In genomic region chr6:52802181-52802580, GRCm38 (mm10) we compare ENCODE assay signal across 9 mouse cellular contexts.
DNase-seq lines count a peak whose midpoint lies in the region; ATAC-seq lines count a peak whose summit lies in the region.
"Had no signal": no experiment of that assay in that cellular context is flagged by ENCODE, and none has a peak within 500 bp of the region (broad histone marks: within the 10 kb centered on the region; RNA-seq: fewer than 3 reads in every experiment).

No protein-coding gene starts in this region.

- H3K9ac ChIP-seq in heart, embryonic 16.5 days (ENCODE audit: low read length) = no peak overlapping the region; the same call in 1 of the 2 replicates
- H3K9ac ChIP-seq in forebrain, embryonic 11.5 days (ENCODE audit: low read length) = no peak overlapping the region
- no peak overlapping the region for H3K9ac ChIP-seq in midbrain, embryonic 13.5 days (replicated peaks)

- peaks cover 4% of the 10 kb centered on the region; the same call in 1 of the 2 replicates for H3K4me1 ChIP-seq in heart, embryonic 16.5 days (ENCODE audit: control insufficient read depth, insufficient read depth, low read length)
- 0 out of 2 replicates have a peak, but pooled peaks cover 3% of the 10 kb centered on the region for H3K4me1 ChIP-seq in forebrain, embryonic 11.5 days (replicated peaks; ENCODE audit: control insufficient read depth, insufficient read depth, low read length)
- H3K4me1 ChIP-seq in midbrain, embryonic 13.5 days (replicated peaks) = peaks cover 14% of the 10 kb centered on the region

- H3K36me3 ChIP-seq in heart, embryonic 16.5 days (ENCODE audit: control insufficient read depth, insufficient read depth) = no peaks in the 10 kb centered on the region
- no peaks in the 10 kb centered on the region for H3K36me3 ChIP-seq in forebrain, embryonic 11.5 days (ENCODE audit: control insufficient read depth, insufficient read depth, low read length)
- no peaks in the 10 kb centered on the region for H3K36me3 ChIP-seq in midbrain, embryonic 13.5 days

- H3K27me3 ChIP-seq in heart, embryonic 16.5 days (ENCODE audit: control insufficient read depth, insufficient read depth, low read length) = no peaks in the 10 kb centered on the region
- no peaks in the 10 kb centered on the region for H3K27me3 ChIP-seq in forebrain, embryonic 11.5 days (ENCODE audit: control insufficient read depth, insufficient read depth, low read length)
- H3K27me3 ChIP-seq in midbrain, embryonic 13.5 days = no peaks in the 10 kb centered on the region

- WGBS in heart, embryonic 16.5 days = 58% methylated on average over 9 of the region's 9 CpGs
- 51% methylated on average over 9 of the region's 9 CpGs for WGBS in forebrain, embryonic 11.5 days
- 55% methylated on average over 9 of the region's 9 CpGs for WGBS in midbrain, embryonic 13.5 days

- peak overlapping the region; percentile 39 for H3K4me2 ChIP-seq in heart, embryonic 16.5 days (ENCODE audit: low read depth, low read length)
- no peak overlapping the region for H3K4me2 ChIP-seq in forebrain, embryonic 11.5 days (ENCODE audit: low read depth, low read length, severe bottlenecking)
- H3K4me2 ChIP-seq in midbrain, embryonic 13.5 days (replicated peaks) = no peak overlapping the region

- ATAC-seq in heart, embryonic 16.5 days (replicated peaks; ENCODE audit: extremely low read depth, insufficient read depth, low FRiP score) = peak; percentile 65; the same call in 1 of the 2 replicates
- no peak for ATAC-seq in forebrain, embryonic 11.5 days (replicated peaks; ENCODE audit: low FRiP score)
- ATAC-seq in midbrain, embryonic 13.5 days = no peak

- peak overlapping the region; percentile 52 for H3K27ac ChIP-seq in heart, embryonic 16.5 days (ENCODE audit: low read length)
- H3K27ac ChIP-seq in forebrain, embryonic 11.5 days (ENCODE audit: low read depth, low read length) = no peak overlapping the region
- no peak overlapping the region for H3K27ac ChIP-seq in midbrain, embryonic 13.5 days

- DNase-seq in urinary bladder, postnatal 36 days (ENCODE audit: low spot score in 2 of 2) = peak; percentile 33 to 38
- no peak for DNase-seq in urinary bladder, postnatal 25 days (ENCODE audit: low spot score)
- peak; percentile 18 for DNase-seq in liver
- no peak for DNase-seq in forebrain, embryonic 11.5 days (ENCODE audit: low spot score)
- no peak for DNase-seq in right cerebral cortex, adult 18-20 months
- DNase-seq in testis, postnatal 14 days (ENCODE audit: low spot score) = no peak

- H3K4me3 ChIP-seq in heart, embryonic 16.5 days (ENCODE audit: low read length) = no peak overlapping the region
- H3K4me3 ChIP-seq in forebrain, embryonic 11.5 days (ENCODE audit: low read depth, low read length) = no peak overlapping the region
- H3K4me3 ChIP-seq in midbrain, embryonic 13.5 days (replicated peaks) = no peak overlapping the region
- H3K4me3 ChIP-seq: erythroblast, embryonic 14.5 days had no signal

- 0 out of 2 replicates have a peak, but pooled peaks cover 4% of the 10 kb centered on the region for H3K9me3 ChIP-seq in heart, embryonic 16.5 days (replicated peaks; ENCODE audit: control insufficient read depth, low read length)
- H3K9me3 ChIP-seq in forebrain, embryonic 11.5 days (ENCODE audit: control insufficient read depth, low read length) = no peaks in the 10 kb centered on the region
- no peaks in the 10 kb centered on the region for H3K9me3 ChIP-seq in midbrain, embryonic 13.5 days

Comparison
In these comparisons a context has a peak if more than half of its experiments do, and no peak if none do; other contexts are left out.
1. DNase-seq: peak in urinary bladder, postnatal 36 days (2 of 2) and liver (single experiment); none in urinary bladder, postnatal 25 days (single experiment), forebrain, embryonic 11.5 days (single experiment), right cerebral cortex, adult 18-20 months (single experiment) and testis, postnatal 14 days (single experiment).